Mouse (Mus musculus) MEL (cell line): Measurements from ENCODE around the gene Daxx.

Source experiments
- BHLHE40 ChIP-seq: IDR thresholded peaks from 2 replicates; pipeline ENCODE4 v1.6.1; 2012; ENCODE audit warnings: low read depth, mild to moderate bottlenecking, inconsistent platforms, low read length, improper control_type of control experiment, borderline replicate concordance
- CTCF ChIP-seq, 3 experiments: IDR thresholded peaks in 2 of 3; conservative IDR thresholded peaks in 1 of 3; 2 replicates each; pipeline ENCODE4 v1.5.1; 2011 to 2012; ENCODE audit warnings: low read length in 3 of 3, low read depth in 2 of 3, mild to moderate bottlenecking in 2 of 3, improper control_type of control experiment in 1 of 3, inconsistent platforms in 1 of 3, mixed read lengths in 1 of 3, moderate library complexity in 1 of 3; ENCODE audit not compliant: control insufficient read depth in 1 of 3, insufficient read depth in 1 of 3, poor library complexity in 1 of 3, severe bottlenecking in 1 of 3
- GABPA ChIP-seq: IDR thresholded peaks from 2 replicates; pipeline ENCODE4 v1.6.1; 2012; ENCODE audit warnings: low read depth, mild to moderate bottlenecking, inconsistent platforms, low read length, improper control_type of control experiment, moderate library complexity
- GATA1 ChIP-seq: IDR thresholded peaks from 2 replicates; pipeline ENCODE4 v1.6.1; 2011; ENCODE audit warnings: low read depth, low read length, improper control_type of control experiment
- HCFC1 ChIP-seq: IDR thresholded peaks from 2 replicates; pipeline ENCODE4 v1.6.1; 2012; ENCODE audit warnings: low read depth, mild to moderate bottlenecking, inconsistent platforms, low read length, improper control_type of control experiment, moderate library complexity
- MAZ ChIP-seq: IDR thresholded peaks from 2 replicates; pipeline ENCODE4 v1.6.1; 2012; ENCODE audit warnings: low read depth, mild to moderate bottlenecking, inconsistent platforms, low read length, improper control_type of control experiment
- MYC ChIP-seq: IDR thresholded peaks from 2 replicates; pipeline ENCODE4 v1.6.1; 2011; ENCODE audit warnings: low read depth, mild to moderate bottlenecking, low read length, improper control_type of control experiment, moderate library complexity
- POLR2A ChIP-seq, 2 experiments: IDR thresholded peaks; 2 replicates each; pipeline ENCODE4 v1.6.1; 2011 to 2012; ENCODE audit warnings: low read length in 2 of 2, mild to moderate bottlenecking in 2 of 2, control low read depth in 1 of 2, improper control_type of control experiment in 1 of 2, low read depth in 1 of 2, moderate library complexity in 1 of 2; ENCODE audit not compliant: control insufficient read depth in 1 of 2, insufficient read depth in 1 of 2, poor library complexity in 1 of 2
- TBP ChIP-seq: IDR thresholded peaks from 2 replicates; pipeline ENCODE4 v1.8.0; 2011; ENCODE audit warnings: low read depth, low read length, improper control_type of control experiment
- ZKSCAN1 ChIP-seq: IDR thresholded peaks from 2 replicates; pipeline ENCODE4 v1.6.1; 2012; ENCODE audit warnings: low read depth, mild to moderate bottlenecking, inconsistent platforms, low read length, improper control_type of control experiment, moderate library complexity
- ZNF384 ChIP-seq: IDR thresholded peaks from 2 replicates; pipeline ENCODE4 v1.6.1; 2012; ENCODE audit warnings: low read depth, mild to moderate bottlenecking, inconsistent platforms, low read length, improper control_type of control experiment

GRCm38 (mm10) chr17:33909869-33910250, 646 bp downstream of the Daxx start:
- TF ChIP-seq CTCF (IDR thresholded peaks at IDR 0.05 in 2 of 3, conservative IDR thresholded peaks at IDR 0.05 in 1 of 3; ENCODE audit: control insufficient read depth in 1 of 3, insufficient read depth in 1 of 3, low read depth in 2 of 3, low read length in 3 of 3, poor library complexity in 1 of 3, severe bottlenecking in 1 of 3) (no peak), TBP (peak; percentile 43; the same call in 1 of the 2 replicates), BHLHE40 (no peak), MYC (0 out of 2 replicates have a peak, but pooled peaks have one; percentile 41), MAZ (no peak), POLR2A (IDR thresholded peaks at IDR 0.05; ENCODE audit: control insufficient read depth in 1 of 2, insufficient read depth in 1 of 2, low read depth in 1 of 2, low read length in 2 of 2, poor library complexity in 1 of 2) (no peak), GATA1 (no peak), HCFC1 (0 out of 2 replicates have a peak, but pooled peaks have one; percentile 22), ZKSCAN1 (no peak), ZNF384 (no peak), GABPA (no peak)
